Mouse (Mus musculus) left cerebral cortex, postnatal 14 days (tissue): ENCODE data around the gene Gm45837. TPM values are rescaled to one million over a fixed set of nuclear protein-coding genes. Genes with fewer than 3 reads are reported as not detected.

Experiments
- DNase-seq, 2 experiments: peaks; one replicate each; pipeline ENCODE4 v3.0.0; 2021 to 2022; ENCODE audit warnings: low spot score in 2 of 2, mixed read lengths in 1 of 2
- intact Hi-C: fragments of 180-260 bp; cut with DNase I; formaldehyde crosslinking; loops from one replicate; pipeline ENCODE4 v1.15.1; 2025
- total RNA-seq, 2 experiments: library from RNA; stranded (reverse); gene quantifications; 2 replicates each; pipeline ENCODE4 v1.2.3; 2021

Gm45837 gene
- total RNA-seq, 2 experiments from 2014 or later = not detected

- intact Hi-C loops = no loop called here
Measured at GRCm38 (mm10) chr7:101459305-101459813, 48.7 kb downstream of the Gm45837 start.

GRCm38 (mm10) chr7:101459923-101460607, 49.4 kb downstream of the Gm45837 start:
- intact Hi-C loops = no loop called here
- DNase-seq = no peak

More at GRCm38 (mm10) chr7:101459305-101459813, 48.7 kb downstream of the Gm45837 start:
- no peak for DNase-seq

- intact Hi-C loops = no loop called here
- DNase-seq = peak; percentile 61 to 70
Measured at GRCm38 (mm10) chr7:101460608-101460957, 49.9 kb downstream of the Gm45837 start.

GRCm38 (mm10) chr7:101461571-101461970, 50.9 kb downstream of the Gm45837 start:
- no peak for DNase-seq
- intact Hi-C loops = no loop called here

GRCm38 (mm10) chr7:101462327-101463068, 51.8 kb downstream of the Gm45837 start:
- intact Hi-C loops = no loop called here

GRCm38 (mm10) chr7:101463665-101464271, 53.1 kb downstream of the Gm45837 start:
- intact Hi-C loops = no loop called here
- DNase-seq = no peak

More at GRCm38 (mm10) chr7:101462327-101463068, 51.8 kb downstream of the Gm45837 start:
- DNase-seq = peak; percentile 62 to 81

- intact Hi-C loops = no loop called here
- no peak for DNase-seq
Measured at GRCm38 (mm10) chr7:101464927-101465326, 54.2 kb downstream of the Gm45837 start.

GRCm38 (mm10) chr7:101465392-101465791, 54.7 kb downstream of the Gm45837 start:
- DNase-seq = no peak
- intact Hi-C loops = no loop called here

- no peak for DNase-seq
- intact Hi-C loops = no loop called here
Measured at GRCm38 (mm10) chr7:101465850-101466580, 55.3 kb downstream of the Gm45837 start.

GRCm38 (mm10) chr7:101466581-101467081, 55.9 kb downstream of the Gm45837 start:
- intact Hi-C loops = no loop called here
- peak in 1 of 2 experiments; percentile 70 for DNase-seq

- intact Hi-C loops = no loop called here
- DNase-seq = no peak
Measured at GRCm38 (mm10) chr7:101471423-101471822, 60.7 kb downstream of the Gm45837 start.

GRCm38 (mm10) chr7:101471968-101472480, 61.3 kb downstream of the Gm45837 start:
- no peak for DNase-seq
- intact Hi-C loops = no loop called here

- intact Hi-C loops = no loop called here
- DNase-seq = no peak
Measured at GRCm38 (mm10) chr7:101472598-101473558, 62.2 kb downstream of the Gm45837 start.

- DNase-seq = no peak
- intact Hi-C loops = no loop called here
Measured at GRCm38 (mm10) chr7:101474399-101474811, 63.7 kb downstream of the Gm45837 start.

GRCm38 (mm10) chr7:101476028-101476427, 65.3 kb downstream of the Gm45837 start:
- intact Hi-C loops = no loop called here
- no peak for DNase-seq

- intact Hi-C loops = no loop called here
- no peak for DNase-seq
Measured at GRCm38 (mm10) chr7:101476493-101476892, 65.8 kb downstream of the Gm45837 start.

- intact Hi-C loops = no loop called here
Measured at GRCm38 (mm10) chr7:101477200-101477599, 66.5 kb downstream of the Gm45837 start.

GRCm38 (mm10) chr7:101478099-101478498, 67.4 kb downstream of the Gm45837 start:
- DNase-seq = no peak
- intact Hi-C loops = no loop called here

More at GRCm38 (mm10) chr7:101477200-101477599, 66.5 kb downstream of the Gm45837 start:
- DNase-seq = no peak
